Mouse (Mus musculus) brain, embryonic 14.5 days (tissue): Measurements from ENCODE around the gene Fcrlb. TPM values are rescaled to one million over a fixed set of nuclear protein-coding genes. Genes with fewer than 3 reads are reported as not detected.

Experiments
- DNase-seq: peaks from one replicate; pipeline ENCODE4 v3.0.0-alpha.2; 2011; ENCODE audit warnings: low read depth
- CTCF ChIP-seq: fragments of 200-500 bp; IDR thresholded peaks from 2 replicates; pipeline ENCODE4 v1.5.1; 2012; ENCODE audit warnings: inconsistent platforms, mild to moderate bottlenecking, moderate library complexity, borderline replicate concordance; ENCODE audit not compliant: insufficient read depth, insufficient read length; ENCODE audit errors: extremely low read depth
- POLR2A ChIP-seq: fragments of 200-500 bp; IDR thresholded peaks from 2 replicates; pipeline ENCODE4 v1.6.1; 2012; ENCODE audit warnings: mild to moderate bottlenecking, inconsistent platforms, borderline replicate concordance; ENCODE audit not compliant: poor library complexity, insufficient read depth, insufficient read length, severe bottlenecking; ENCODE audit errors: extremely low read depth
- polyA plus RNA-seq: library from polyadenylated mRNA; depleted of rRNA; stranded (reverse); fragments of >200 nt; gene quantifications from 2 replicates; pipeline ENCODE4 v1.2.3, GENCODE M21; 2012

Fcrlb gene
- polyA plus RNA-seq, 1 experiment = 0.44 TPM

GRCm38 (mm10) chr1:170884390-170884789, 28.4 kb downstream of the Fcrlb start:
- TF ChIP-seq CTCF = no peak
- no peak for TF ChIP-seq POLR2A
- DNase-seq = no peak

- TF ChIP-seq POLR2A = no peak
- TF ChIP-seq CTCF = no peak
- DNase-seq = no peak
Observed at GRCm38 (mm10) chr1:170882915-170883485, 29.7 kb downstream of the Fcrlb start.

GRCm38 (mm10) chr1:170876906-170877305, 35.8 kb downstream of the Fcrlb start:
- DNase-seq = no peak
- TF ChIP-seq POLR2A = no peak
- TF ChIP-seq CTCF = no peak

- no peak for TF ChIP-seq POLR2A
- no peak for TF ChIP-seq CTCF
- no peak for DNase-seq
Observed at GRCm38 (mm10) chr1:170875676-170876075, 37.1 kb downstream of the Fcrlb start.

GRCm38 (mm10) chr1:170871961-170872360, 40.8 kb downstream of the Fcrlb start:
- DNase-seq = no peak
- TF ChIP-seq CTCF (no peak), POLR2A (no peak)

- no peak for DNase-seq
- TF ChIP-seq POLR2A (no peak), CTCF (no peak)
Observed at GRCm38 (mm10) chr1:170871402-170871801, 41.3 kb downstream of the Fcrlb start.

- no peak for DNase-seq
- TF ChIP-seq CTCF = no peak
Observed at GRCm38 (mm10) chr1:170868905-170869283, 43.8 kb downstream of the Fcrlb start.

GRCm38 (mm10) chr1:170868107-170868904, 44.4 kb downstream of the Fcrlb start:
- DNase-seq = peak; percentile 96
- TF ChIP-seq POLR2A = no peak

- TF ChIP-seq POLR2A (peak; percentile 52; the same call in 1 of the 2 replicates), CTCF (no peak)
- peak; percentile 97 for DNase-seq
Observed at GRCm38 (mm10) chr1:170867691-170868105, 45.0 kb downstream of the Fcrlb start, which contains the start of gene Atf6. Gene Atf6, minus strand, starts transcription at chr1:170867771.

- TF ChIP-seq POLR2A = no peak
- no peak for TF ChIP-seq CTCF
- DNase-seq = no peak
Observed at GRCm38 (mm10) chr1:170866992-170867690, 45.6 kb downstream of the Fcrlb start.

GRCm38 (mm10) chr1:170865406-170865805, 47.3 kb downstream of the Fcrlb start:
- DNase-seq = no peak
- TF ChIP-seq POLR2A = no peak
- TF ChIP-seq CTCF = no peak

GRCm38 (mm10) chr1:170864754-170865153, 48.0 kb downstream of the Fcrlb start:
- no peak for TF ChIP-seq CTCF
- TF ChIP-seq POLR2A = no peak
- DNase-seq = no peak

GRCm38 (mm10) chr1:170864234-170864633, 48.5 kb downstream of the Fcrlb start:
- no peak for TF ChIP-seq CTCF
- no peak for TF ChIP-seq POLR2A
- DNase-seq = no peak
